Mouse (Mus musculus) ovary, postnatal 10 days (tissue): ENCODE measurements around the gene Olfr56.

ENCODE experiments used
- DNase-seq: peaks from one replicate; pipeline ENCODE4 v3.0.0; 2022; ENCODE audit warnings: low spot score

The Olfr56 gene

GRCm38 (mm10) chr11:49092053-49092586, 113.4 kb downstream of the Olfr56 start:
- no peak for DNase-seq

- DNase-seq: no peak
Observed at GRCm38 (mm10) chr11:49092786-49093185, 114.1 kb downstream of the Olfr56 start.

GRCm38 (mm10) chr11:49093861-49094660, 115.4 kb downstream of the Olfr56 start:
- no peak for DNase-seq

GRCm38 (mm10) chr11:49095367-49095766, 116.7 kb downstream of the Olfr56 start:
- no peak for DNase-seq

GRCm38 (mm10) chr11:49100409-49100808, 121.7 kb downstream of the Olfr56 start:
- DNase-seq: no peak

- no peak for DNase-seq
Observed at GRCm38 (mm10) chr11:49101500-49101899, 122.8 kb downstream of the Olfr56 start.

- peak; percentile 71 for DNase-seq
Observed at GRCm38 (mm10) chr11:49103047-49103693, 124.5 kb downstream of the Olfr56 start.

- no peak for DNase-seq
Observed at GRCm38 (mm10) chr11:49105752-49106151, 127.1 kb downstream of the Olfr56 start.

- no peak for DNase-seq
Observed at GRCm38 (mm10) chr11:49107650-49108537, 129.2 kb downstream of the Olfr56 start.

- no peak for DNase-seq
Observed at GRCm38 (mm10) chr11:49108833-49109232, 130.1 kb downstream of the Olfr56 start.

- no peak for DNase-seq
Observed at GRCm38 (mm10) chr11:49111000-49111399, 132.3 kb downstream of the Olfr56 start.

GRCm38 (mm10) chr11:49112624-49113219, 134.0 kb downstream of the Olfr56 start:
- no peak for DNase-seq

- no peak for DNase-seq
Observed at GRCm38 (mm10) chr11:49114158-49114557, 135.5 kb downstream of the Olfr56 start.

- no peak for DNase-seq
Observed at GRCm38 (mm10) chr11:49114774-49115173, 136.1 kb downstream of the Olfr56 start, which contains the start of gene Olfr1396. TSS of gene Olfr1396 (minus strand) at chr11:49114874.

- DNase-seq: no peak
Observed at GRCm38 (mm10) chr11:49119635-49120034, 140.9 kb downstream of the Olfr56 start.

GRCm38 (mm10) chr11:49124169-49124568, 145.5 kb downstream of the Olfr56 start:
- DNase-seq: no peak

GRCm38 (mm10) chr11:49141974-49142373, 163.3 kb downstream of the Olfr56 start, which contains the start of gene Olfr1395:
TSS of gene Olfr1395 (plus strand) at chr11:49142274.
- no peak for DNase-seq

- DNase-seq: no peak
Observed at GRCm38 (mm10) chr11:49154077-49154476, 175.4 kb downstream of the Olfr56 start, which contains the start of gene Olfr1394. TSS of gene Olfr1394 (plus strand) at chr11:49154377.

GRCm38 (mm10) chr11:49156821-49157814, 178.4 kb downstream of the Olfr56 start:
- no peak for DNase-seq
